12 mouse cellular contexts compared by ENCODE assay signal in genomic region chr14:27228941-27229371, GRCm38 (mm10).
DNase-seq lines count a peak whose midpoint lies in the region; ATAC-seq and TF ChIP-seq lines count a peak whose summit lies in the region.
"Had no signal": no experiment of that assay in that cellular context is flagged by ENCODE, and none has a peak within 500 bp of the region (broad histone marks: within the 10 kb centered on the region; RNA-seq: fewer than 3 reads in every experiment).

No protein-coding gene starts in this region.

- H3K27ac ChIP-seq in intestine, postnatal 0 days (ENCODE audit: low read depth, low read length) = peak overlapping the region; percentile 29; the same call in 1 of the 2 replicates
- H3K27ac ChIP-seq in intestine, embryonic 16.5 days (ENCODE audit: low read length) = no peak overlapping the region
- peak overlapping the region; percentile 85 for H3K27ac ChIP-seq in brown adipose tissue, adult 24 weeks (replicated peaks; ENCODE audit: low read depth, low read length)
- H3K27ac ChIP-seq in stomach, embryonic 15.5 days = 0 out of 2 replicates have a peak overlapping the region, but pooled peaks have one; percentile 78
- H3K27ac ChIP-seq: midbrain, embryonic 15.5 days had no signal

- H3K9me3 ChIP-seq in intestine, postnatal 0 days (ENCODE audit: control insufficient read depth) = no peaks in the 10 kb centered on the region
- H3K9me3 ChIP-seq in intestine, embryonic 16.5 days (ENCODE audit: control insufficient read depth, low read length) = no peaks in the 10 kb centered on the region
- no peaks in the 10 kb centered on the region for H3K9me3 ChIP-seq in stomach, embryonic 15.5 days
- H3K9me3 ChIP-seq: intestine, embryonic 15.5 days; midbrain, embryonic 15.5 days had no signal

- no peak for TF ChIP-seq CTCF in intestine, postnatal 0 days (IDR thresholded peaks at IDR 0.05; ENCODE audit: low read depth)

- no peak overlapping the region for H3K4me3 ChIP-seq in intestine, postnatal 0 days (ENCODE audit: low read depth, low read length)
- no peak overlapping the region for H3K4me3 ChIP-seq in intestine, embryonic 16.5 days (ENCODE audit: low read length)
- no peak overlapping the region for H3K4me3 ChIP-seq in brown adipose tissue, adult 24 weeks (ENCODE audit: insufficient read depth, low read depth, low read length)
- H3K4me3 ChIP-seq in stomach, embryonic 15.5 days (replicated peaks) = no peak overlapping the region
- H3K4me3 ChIP-seq: intestine, embryonic 15.5 days; midbrain, embryonic 15.5 days had no signal

- WGBS in intestine, postnatal 0 days = 67% methylated on average over 5 of the region's 5 CpGs
- WGBS in intestine, embryonic 16.5 days = 69% methylated on average over 5 of the region's 5 CpGs
- 70% methylated on average over 5 of the region's 5 CpGs for WGBS in stomach, embryonic 15.5 days

- no peak; the same call in 1 of the 2 replicates for ATAC-seq in intestine, postnatal 0 days
- no peak for ATAC-seq in intestine, embryonic 16.5 days
- ATAC-seq in stomach, embryonic 15.5 days (ENCODE audit: insufficient read depth, low FRiP score, low read depth) = no peak
- no peak for ATAC-seq in granulocyte monocyte progenitor cell, adult 5-6 weeks (replicated peaks; ENCODE audit: poor library complexity, severe bottlenecking)
- no peak for ATAC-seq in activated CD4-positive, CD25-positive, alpha-beta regulatory T cell, adult 4 months
- ATAC-seq: midbrain, embryonic 15.5 days had no signal

- no peak overlapping the region for H3K9ac ChIP-seq in intestine, postnatal 0 days (ENCODE audit: low read depth, low read length)
- no peak overlapping the region for H3K9ac ChIP-seq in intestine, embryonic 16.5 days (ENCODE audit: low read depth, low read length)
- no peak overlapping the region for H3K9ac ChIP-seq in stomach, embryonic 15.5 days
- H3K9ac ChIP-seq: intestine, embryonic 15.5 days; lung, embryonic 14.5 days; midbrain, embryonic 15.5 days had no signal

- no peak overlapping the region for H3K4me2 ChIP-seq in intestine, postnatal 0 days (replicated peaks; ENCODE audit: low read depth)
- no peak overlapping the region for H3K4me2 ChIP-seq in intestine, embryonic 16.5 days (ENCODE audit: low read depth, low read length)
- no peak overlapping the region for H3K4me2 ChIP-seq in stomach, embryonic 15.5 days
- H3K4me2 ChIP-seq: lung, embryonic 14.5 days; midbrain, embryonic 15.5 days had no signal

- peaks cover 21% of the 10 kb centered on the region for H3K4me1 ChIP-seq in intestine, postnatal 0 days (replicated peaks; ENCODE audit: control insufficient read depth, insufficient read depth, low read length)
- H3K4me1 ChIP-seq in intestine, embryonic 16.5 days (ENCODE audit: control insufficient read depth, insufficient read depth, low read length) = peaks cover 21% of the 10 kb centered on the region
- peaks cover 37% of the 10 kb centered on the region for H3K4me1 ChIP-seq in brown adipose tissue, adult 24 weeks (ENCODE audit: control insufficient read depth, insufficient read depth, insufficient read length, low read length)
- H3K4me1 ChIP-seq in stomach, embryonic 15.5 days = peaks cover 21% of the 10 kb centered on the region

- H3K36me3 ChIP-seq in intestine, postnatal 0 days (ENCODE audit: control insufficient read depth, insufficient read depth) = no peaks in the 10 kb centered on the region
- H3K36me3 ChIP-seq in intestine, embryonic 16.5 days (ENCODE audit: control insufficient read depth, insufficient read depth, low read length) = no peaks in the 10 kb centered on the region
- no peaks in the 10 kb centered on the region for H3K36me3 ChIP-seq in stomach, embryonic 15.5 days
- H3K36me3 ChIP-seq: intestine, embryonic 15.5 days; midbrain, embryonic 15.5 days had no signal

- no peaks in the 10 kb centered on the region for H3K27me3 ChIP-seq in intestine, postnatal 0 days (replicated peaks; ENCODE audit: control insufficient read depth, insufficient read depth, low read length)
- H3K27me3 ChIP-seq in intestine, embryonic 16.5 days (replicated peaks; ENCODE audit: control insufficient read depth, insufficient read depth, low read length) = no peaks in the 10 kb centered on the region
- no peaks in the 10 kb centered on the region for H3K27me3 ChIP-seq in stomach, embryonic 15.5 days (replicated peaks)
- H3K27me3 ChIP-seq: intestine, embryonic 15.5 days; midbrain, embryonic 15.5 days had no signal

- DNase-seq in left cerebral cortex, adult 18-20 months (ENCODE audit: low spot score in 2 of 2) = peak; percentile 71 to 73
- DNase-seq in spleen, postnatal 10 days (ENCODE audit: low spot score in 2 of 2) = no peak
- DNase-seq: cerebellum, postnatal 36 days; lung, embryonic 14.5 days had no signal

Comparison
In these comparisons a context has a peak if more than half of its experiments do, and no peak if none do; other contexts are left out.
1. DNase-seq: peak in left cerebral cortex, adult 18-20 months (2 of 2); none in spleen, postnatal 10 days (0 of 2).